Mouse (Mus musculus): ENCODE results near the gene Sgsm1. TPM values are rescaled to one million over a fixed set of nuclear protein-coding genes. Genes with fewer than 3 reads are reported as not detected.

Sgsm1 gene
- polyA plus RNA-seq, 1 experiment = 1.0 TPM

DNA sequence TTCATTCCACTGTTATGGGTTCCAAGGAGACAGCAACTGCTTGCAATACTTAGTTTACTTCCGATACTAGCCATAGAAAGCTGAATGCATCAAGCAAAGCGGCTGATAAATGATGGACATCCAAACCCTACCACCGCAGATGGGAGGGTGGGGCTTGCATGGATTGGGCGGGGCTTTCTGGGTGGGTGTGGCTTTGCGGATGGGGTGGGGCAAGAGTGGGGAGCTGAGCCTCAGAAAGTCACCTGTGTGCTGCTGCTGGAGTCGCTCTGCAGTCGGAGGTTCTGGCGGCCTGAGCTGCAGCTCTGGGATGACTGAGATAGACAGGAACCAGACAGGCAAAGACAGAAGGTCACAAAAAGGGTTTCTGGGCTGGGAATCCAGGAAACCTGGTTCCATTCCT is 44.9 kb downstream of the Sgsm1 start:
- no peak for DNase-seq
- H3K36me3 ChIP-seq (ENCODE audit: control insufficient read depth, insufficient read depth, low read length) = no peaks in the 10 kb centered on the region
- WGBS = 97% methylated on average over 8 of the region's 8 CpGs
- TF ChIP-seq POLR2A (IDR thresholded peaks at IDR 0.05; ENCODE audit: control insufficient read depth, extremely low read depth, insufficient read depth, low read length, poor library complexity) (no peak), CTCF (IDR thresholded peaks at IDR 0.05; ENCODE audit: borderline replicate concordance, control insufficient read depth, extremely low read depth, insufficient read depth, low read length, poor library complexity) (no peak)
- no peak overlapping the region for H3K4me3 ChIP-seq (ENCODE audit: control insufficient read depth, insufficient read depth, low read length)
- H3K4me1 ChIP-seq (replicated peaks; ENCODE audit: control insufficient read depth, insufficient read depth, low read length) = no peaks in the 10 kb centered on the region
- no peaks in the 10 kb centered on the region for H3K27me3 ChIP-seq (ENCODE audit: control insufficient read depth, insufficient read depth, low read length)
- H3K27ac ChIP-seq (ENCODE audit: control insufficient read depth, insufficient read depth, low read length) = no peak overlapping the region

- H3K36me3 ChIP-seq (ENCODE audit: control insufficient read depth, insufficient read depth, low read length) = no peaks in the 10 kb centered on the region
- no peaks in the 10 kb centered on the region for H3K4me1 ChIP-seq (replicated peaks; ENCODE audit: control insufficient read depth, insufficient read depth, low read length)
- 97% methylated on average over 11 of the region's 11 CpGs for WGBS
- no peaks in the 10 kb centered on the region for H3K27me3 ChIP-seq (ENCODE audit: control insufficient read depth, insufficient read depth, low read length)
- no peak overlapping the region for H3K4me3 ChIP-seq (ENCODE audit: control insufficient read depth, insufficient read depth, low read length)
- TF ChIP-seq POLR2A (IDR thresholded peaks at IDR 0.05; ENCODE audit: control insufficient read depth, extremely low read depth, insufficient read depth, low read length, poor library complexity) (no peak), CTCF (IDR thresholded peaks at IDR 0.05; ENCODE audit: borderline replicate concordance, control insufficient read depth, extremely low read depth, insufficient read depth, low read length, poor library complexity) (no peak)
- H3K27ac ChIP-seq (ENCODE audit: control insufficient read depth, insufficient read depth, low read length) = no peak overlapping the region
- DNase-seq = no peak
These were observed 59.8 kb downstream of the Sgsm1 start for GRCm38 (mm10) chr5:113250806-113251205.

DNA sequence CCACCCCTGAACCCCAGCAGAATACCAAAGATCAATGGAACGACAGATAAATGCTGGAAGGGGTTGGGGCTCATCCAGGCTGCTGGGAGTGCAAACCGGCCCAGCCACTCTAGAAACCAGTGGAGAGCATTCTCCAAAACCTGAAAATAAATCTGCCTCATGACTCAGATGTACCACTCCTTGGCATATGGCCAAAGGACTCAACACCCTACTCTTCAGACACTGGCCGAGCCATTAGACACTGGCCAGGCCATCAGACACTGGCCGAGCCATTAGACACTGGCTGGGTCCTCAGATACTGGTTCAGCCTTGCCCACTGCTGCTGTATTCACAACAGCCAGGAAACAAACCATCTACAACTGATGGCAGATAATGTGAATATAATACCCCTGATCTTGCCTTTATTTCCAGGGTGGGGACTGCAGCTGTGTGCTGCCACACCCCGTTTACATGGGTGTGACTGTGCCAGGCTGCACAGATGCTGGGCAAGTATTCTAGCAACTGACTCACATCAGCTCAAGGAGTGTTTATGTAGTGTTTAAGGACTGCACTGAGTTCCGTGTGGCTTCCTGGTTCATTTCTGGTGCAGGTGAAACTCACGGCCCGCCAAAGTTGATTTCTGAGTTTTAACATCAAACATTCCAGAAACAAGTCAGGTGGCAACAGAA is 61.2 kb downstream of the Sgsm1 start:
- Histone ChIP-seq H3K27ac (ENCODE audit: control insufficient read depth, insufficient read depth, low read length) (no peak overlapping the region), H3K36me3 (ENCODE audit: control insufficient read depth, insufficient read depth, low read length) (no peaks in the 10 kb centered on the region), H3K27me3 (ENCODE audit: control insufficient read depth, insufficient read depth, low read length) (no peaks in the 10 kb centered on the region), H3K4me3 (ENCODE audit: control insufficient read depth, insufficient read depth, low read length) (no peak overlapping the region), H3K4me1 (replicated peaks; ENCODE audit: control insufficient read depth, insufficient read depth, low read length) (no peaks in the 10 kb centered on the region)
- 93% methylated on average over 8 of the region's 8 CpGs for WGBS
- DNase-seq = no peak
- TF ChIP-seq CTCF (IDR thresholded peaks at IDR 0.05; ENCODE audit: borderline replicate concordance, control insufficient read depth, extremely low read depth, insufficient read depth, low read length, poor library complexity) (no peak), POLR2A (IDR thresholded peaks at IDR 0.05; ENCODE audit: control insufficient read depth, extremely low read depth, insufficient read depth, low read length, poor library complexity) (no peak)

- H3K27me3 ChIP-seq (ENCODE audit: control insufficient read depth, insufficient read depth, low read length) = no peaks in the 10 kb centered on the region
- H3K4me1 ChIP-seq (replicated peaks; ENCODE audit: control insufficient read depth, insufficient read depth, low read length) = no peaks in the 10 kb centered on the region
- no peak for TF ChIP-seq CTCF (IDR thresholded peaks at IDR 0.05; ENCODE audit: borderline replicate concordance, control insufficient read depth, extremely low read depth, insufficient read depth, low read length, poor library complexity)
- no peak for TF ChIP-seq POLR2A (IDR thresholded peaks at IDR 0.05; ENCODE audit: control insufficient read depth, extremely low read depth, insufficient read depth, low read length, poor library complexity)
- no peak for DNase-seq
- H3K4me3 ChIP-seq (ENCODE audit: control insufficient read depth, insufficient read depth, low read length) = no peak overlapping the region
- no peaks in the 10 kb centered on the region for H3K36me3 ChIP-seq (ENCODE audit: control insufficient read depth, insufficient read depth, low read length)
- no peak overlapping the region for H3K27ac ChIP-seq (ENCODE audit: control insufficient read depth, insufficient read depth, low read length)
- WGBS = 87% methylated on average over 5 of the region's 5 CpGs
These were observed 80.4 kb downstream of the Sgsm1 start for GRCm38 (mm10) chr5:113230196-113230595.

GRCm38 (mm10) chr5:113226632-113227102 is 83.9 kb downstream of the Sgsm1 start, which contains the start of gene Tmem211:
Gene Tmem211, plus strand, starts transcription at chr5:113226909.
- Histone ChIP-seq H3K27me3 (ENCODE audit: control insufficient read depth, insufficient read depth, low read length) (no peaks in the 10 kb centered on the region), H3K4me3 (ENCODE audit: control insufficient read depth, insufficient read depth, low read length) (no peak within 1 kb of the TSS), H3K36me3 (ENCODE audit: control insufficient read depth, insufficient read depth, low read length) (no peaks in the 10 kb centered on the region), H3K27ac (ENCODE audit: control insufficient read depth, insufficient read depth, low read length) (no peak within 1 kb of the TSS), H3K4me1 (replicated peaks; ENCODE audit: control insufficient read depth, insufficient read depth, low read length) (no peaks in the 10 kb centered on the region)
- WGBS = 3% methylated on average over 13 of the region's 13 CpGs
- peak; percentile 34 for DNase-seq
- TF ChIP-seq CTCF (IDR thresholded peaks at IDR 0.05; ENCODE audit: borderline replicate concordance, control insufficient read depth, extremely low read depth, insufficient read depth, low read length, poor library complexity) (peak; percentile 87; the same call in 1 of the 2 replicates), POLR2A (IDR thresholded peaks at IDR 0.05; ENCODE audit: control insufficient read depth, extremely low read depth, insufficient read depth, low read length, poor library complexity) (no peak)

GRCm38 (mm10) chr5:113225686-113226435 is 84.7 kb downstream of the Sgsm1 start:
- 39% methylated on average over 25 of the region's 25 CpGs for WGBS
- Histone ChIP-seq H3K4me1 (replicated peaks; ENCODE audit: control insufficient read depth, insufficient read depth, low read length) (peaks cover under 1% of the 10 kb centered on the region), H3K27me3 (ENCODE audit: control insufficient read depth, insufficient read depth, low read length) (no peaks in the 10 kb centered on the region), H3K4me3 (ENCODE audit: control insufficient read depth, insufficient read depth, low read length) (no peak overlapping the region), H3K36me3 (ENCODE audit: control insufficient read depth, insufficient read depth, low read length) (no peaks in the 10 kb centered on the region), H3K27ac (ENCODE audit: control insufficient read depth, insufficient read depth, low read length) (no peak overlapping the region)
- no peak for DNase-seq
- TF ChIP-seq CTCF (IDR thresholded peaks at IDR 0.05; ENCODE audit: borderline replicate concordance, control insufficient read depth, extremely low read depth, insufficient read depth, low read length, poor library complexity) (no peak), POLR2A (IDR thresholded peaks at IDR 0.05; ENCODE audit: control insufficient read depth, extremely low read depth, insufficient read depth, low read length, poor library complexity) (no peak)
